Mouse (Mus musculus) limb, embryonic 11.5 days (tissue): ENCODE results near the gene Lhfpl4. TPM values are rescaled to one million over a fixed set of nuclear protein-coding genes. Genes with fewer than 3 reads are reported as not detected.

Experiments
- ATAC-seq: fragments of 200-750 bp; cut with Nextera tagmentation; 2 replicates; pipeline ENCODE4 v1.8.0; 2017; ENCODE audit warnings: low read depth; ENCODE audit not compliant: insufficient number of reproducible peaks, low FRiP score, low TSS enrichment
- DNase-seq: peaks from one replicate; pipeline ENCODE4 v3.0.0-alpha.2; 2015; ENCODE audit warnings: low spot score
- H3K27ac ChIP-seq: fragments of 300-500 bp; sonication (generic); replicated peaks from 2 replicates; pipeline ENCODE4 v1.5.1; 2014; ENCODE audit warnings: low read depth, mild to moderate bottlenecking, low read length
- H3K27me3 ChIP-seq: fragments of 300-500 bp; sonication (generic); 2 replicates; pipeline ENCODE4 v1.6.1; 2014; ENCODE audit warnings: mild to moderate bottlenecking, low read length, mixed read lengths; ENCODE audit not compliant: control insufficient read depth, insufficient read depth
- H3K36me3 ChIP-seq: fragments of 300-500 bp; sonication (generic); 2 replicates; pipeline ENCODE4 v1.6.1; 2014; ENCODE audit warnings: mild to moderate bottlenecking, low read length, moderate library complexity, mixed read lengths; ENCODE audit not compliant: control insufficient read depth, insufficient read depth
- H3K4me1 ChIP-seq: fragments of 300-500 bp; sonication (generic); 2 replicates; pipeline ENCODE4 v1.6.1; 2014; ENCODE audit warnings: low read length, mixed read lengths; ENCODE audit not compliant: control insufficient read depth, insufficient read depth
- H3K4me2 ChIP-seq: fragments of 300-500 bp; sonication (generic); 2 replicates; pipeline ENCODE4 v1.6.1; 2014; ENCODE audit warnings: low read depth, mild to moderate bottlenecking, moderate library complexity; ENCODE audit not compliant: severe bottlenecking
- H3K4me3 ChIP-seq: fragments of 300-500 bp; sonication (generic); 2 replicates; pipeline ENCODE4 v1.5.1; 2014; ENCODE audit warnings: low read depth, low read length
- H3K9ac ChIP-seq: fragments of 300-500 bp; sonication (generic); 2 replicates; pipeline ENCODE4 v1.6.1; 2014; ENCODE audit warnings: mild to moderate bottlenecking, low read length
- H3K9me3 ChIP-seq: fragments of 300-500 bp; sonication (generic); 2 replicates; pipeline ENCODE4 v1.6.1; 2016; ENCODE audit warnings: low read length; ENCODE audit not compliant: control insufficient read depth
- WGBS: fragments of 180-500 bp; shearing (Covaris S2); extraction: QIAGEN DNeasy Blood & Tissue Kit; methylation state at CpG from one replicate; pipeline ENCODE4 v1.1.7; 2014; 5-methylcytosine and 5-hydroxymethylcytosine counted together
- polyA plus RNA-seq: library from polyadenylated mRNA; unstranded; fragments of >200 nt; fragmentation: Nextera tagmentation; extraction: Ambion mirVana; gene quantifications from 2 replicates; pipeline ENCODE4 v1.2.1, GENCODE M21; 2014

Lhfpl4 gene
- polyA plus RNA-seq, 1 experiment from 2014 or later, result 0.65 TPM

GRCm38 (mm10) chr6:113195596-113195992, 410 bp upstream of the Lhfpl4 start:
- ATAC-seq (no peak), DNase-seq (no peak)
- Histone ChIP-seq H3K27me3 (peaks cover 23% of the 10 kb centered on the region), H3K4me3 (peak overlapping the region; percentile 42), H3K4me2 (peak overlapping the region; percentile 77), H3K9ac (no peak overlapping the region), H3K9me3 (no peaks in the 10 kb centered on the region), H3K36me3 (no peaks in the 10 kb centered on the region), H3K4me1 (peaks cover 5% of the 10 kb centered on the region; the same call in 1 of the 2 replicates), H3K27ac (no peak overlapping the region)
- WGBS, result 18% methylated on average over 9 of the region's 9 CpGs

GRCm38 (mm10) chr6:113194517-113194840, 705 bp downstream of the Lhfpl4 start:
- no peaks in the 10 kb centered on the region for H3K36me3 ChIP-seq
- H3K4me2 ChIP-seq, result peak overlapping the region; percentile 77
- peaks cover 23% of the 10 kb centered on the region for H3K27me3 ChIP-seq
- no peaks in the 10 kb centered on the region for H3K9me3 ChIP-seq
- H3K9ac ChIP-seq, result no peak overlapping the region
- H3K27ac ChIP-seq, result no peak overlapping the region
- no peak for ATAC-seq
- 6% methylated on average over 5 of the region's 5 CpGs for WGBS
- no peak for DNase-seq
- H3K4me1 ChIP-seq, result peaks cover 5% of the 10 kb centered on the region; the same call in 1 of the 2 replicates
- peak overlapping the region; percentile 42 for H3K4me3 ChIP-seq

GRCm38 (mm10) chr6:113193765-113194460, 1.3 kb downstream of the Lhfpl4 start:
- Histone ChIP-seq H3K27me3 (peaks cover 23% of the 10 kb centered on the region), H3K4me2 (peak overlapping the region; percentile 27; the same call in 1 of the 2 replicates), H3K36me3 (no peaks in the 10 kb centered on the region), H3K4me1 (peaks cover 5% of the 10 kb centered on the region; the same call in 1 of the 2 replicates), H3K9ac (no peak overlapping the region), H3K4me3 (peak overlapping the region; percentile 17; the same call in 1 of the 2 replicates), H3K9me3 (no peaks in the 10 kb centered on the region), H3K27ac (no peak overlapping the region)
- ATAC-seq (peak; percentile 21; the same call in 1 of the 2 replicates), DNase-seq (peak; percentile 80)
- 3% methylated on average over 46 of the region's 46 CpGs for WGBS

- 85% methylated on average over 21 of the region's 21 CpGs for WGBS
- no peak overlapping the region for H3K27ac ChIP-seq
- no peak overlapping the region for H3K4me2 ChIP-seq
- no peaks in the 10 kb centered on the region for H3K4me1 ChIP-seq
- DNase-seq (no peak), ATAC-seq (no peak)
- H3K4me3 ChIP-seq, result no peak overlapping the region
- no peak overlapping the region for H3K9ac ChIP-seq
- no peaks in the 10 kb centered on the region for H3K36me3 ChIP-seq
- no peaks in the 10 kb centered on the region for H3K27me3 ChIP-seq
- H3K9me3 ChIP-seq, result no peaks in the 10 kb centered on the region
Measured at GRCm38 (mm10) chr6:113184866-113185525, 10.2 kb downstream of the Lhfpl4 start.

- Histone ChIP-seq H3K4me3 (no peak overlapping the region), H3K27ac (no peak overlapping the region), H3K36me3 (no peaks in the 10 kb centered on the region), H3K4me2 (no peak overlapping the region), H3K27me3 (no peaks in the 10 kb centered on the region), H3K9ac (no peak overlapping the region), H3K9me3 (no peaks in the 10 kb centered on the region), H3K4me1 (no peaks in the 10 kb centered on the region)
- 80% methylated on average over 9 of the region's 9 CpGs for WGBS
- ATAC-seq (no peak), DNase-seq (no peak)
Measured at GRCm38 (mm10) chr6:113184163-113184562, 11.0 kb downstream of the Lhfpl4 start.

- no peak for ATAC-seq
- 33% methylated on average over 4 of the region's 4 CpGs for WGBS
Measured at GRCm38 (mm10) chr6:113179195-113179733, 15.9 kb downstream of the Lhfpl4 start.

GRCm38 (mm10) chr6:113178286-113179194, 16.6 kb downstream of the Lhfpl4 start:
- Histone ChIP-seq H3K4me2 (no peak overlapping the region), H3K4me1 (no peaks in the 10 kb centered on the region), H3K9me3 (no peaks in the 10 kb centered on the region), H3K4me3 (no peak overlapping the region), H3K36me3 (no peaks in the 10 kb centered on the region), H3K27ac (no peak overlapping the region), H3K27me3 (no peaks in the 10 kb centered on the region), H3K9ac (no peak overlapping the region)
- 26% methylated on average over 14 of the region's 14 CpGs for WGBS
- DNase-seq, result no peak
- ATAC-seq, result no peak

More at GRCm38 (mm10) chr6:113179195-113179733, 15.9 kb downstream of the Lhfpl4 start:
- Histone ChIP-seq H3K4me2 (no peak overlapping the region), H3K9ac (no peak overlapping the region), H3K4me3 (no peak overlapping the region), H3K9me3 (no peaks in the 10 kb centered on the region), H3K4me1 (no peaks in the 10 kb centered on the region), H3K27ac (no peak overlapping the region), H3K27me3 (no peaks in the 10 kb centered on the region), H3K36me3 (no peaks in the 10 kb centered on the region)
- no peak for DNase-seq

GRCm38 (mm10) chr6:113176613-113177012, 18.6 kb downstream of the Lhfpl4 start:
- Histone ChIP-seq H3K27me3 (no peaks in the 10 kb centered on the region), H3K4me2 (no peak overlapping the region), H3K9ac (no peak overlapping the region), H3K4me3 (no peak overlapping the region), H3K36me3 (no peaks in the 10 kb centered on the region), H3K27ac (no peak overlapping the region), H3K9me3 (no peaks in the 10 kb centered on the region), H3K4me1 (no peaks in the 10 kb centered on the region)
- ATAC-seq (no peak), DNase-seq (no peak)
- 85% methylated on average over 8 of the region's 8 CpGs for WGBS
